Mouse (Mus musculus) limb, embryonic 14.5 days (tissue): ENCODE measurements around the gene Krtap4-7. TPM values are rescaled to one million over a fixed set of nuclear protein-coding genes. Genes with fewer than 3 reads are reported as not detected.
"Not testable (repeated sequence)": the region's sequence is repeated elsewhere in the genome, so short reads cannot be mapped to it uniquely, and the experiment has no call there.

Experiments used
- ATAC-seq: fragments of 200-750 bp; cut with Nextera tagmentation; 2 replicates; pipeline ENCODE4 v1.8.0; 2017; ENCODE audit warnings: low read depth, moderate number of reproducible peaks, moderate TSS enrichment; ENCODE audit not compliant: low FRiP score
- DNase-seq: peaks from one replicate; pipeline ENCODE4 v3.0.0-alpha.2; 2015; ENCODE audit warnings: low spot score
- H3K27ac ChIP-seq: fragments of 300-500 bp; sonication (generic); replicated peaks from 2 replicates; pipeline ENCODE4 v1.5.1; 2014; ENCODE audit warnings: low read depth, mild to moderate bottlenecking, low read length, moderate library complexity, mixed read lengths
- H3K27me3 ChIP-seq: fragments of 300-500 bp; sonication (generic); 2 replicates; pipeline ENCODE4 v1.6.1; 2014; ENCODE audit warnings: low read length, mixed read lengths; ENCODE audit not compliant: control insufficient read depth, insufficient read depth
- H3K36me3 ChIP-seq: fragments of 300-500 bp; sonication (generic); 2 replicates; pipeline ENCODE4 v1.6.1; 2014; ENCODE audit warnings: mild to moderate bottlenecking, low read length, moderate library complexity, mixed read lengths; ENCODE audit not compliant: control insufficient read depth, insufficient read depth
- H3K4me1 ChIP-seq: fragments of 300-500 bp; sonication (generic); 2 replicates; pipeline ENCODE4 v1.6.1; 2014; ENCODE audit warnings: antibody characterized with exemption, low read length, mixed read lengths; ENCODE audit not compliant: control insufficient read depth, insufficient read depth
- H3K4me2 ChIP-seq: fragments of 300-500 bp; sonication (generic); replicated peaks from 2 replicates; pipeline ENCODE4 v1.6.1; 2014; ENCODE audit warnings: low read depth, mild to moderate bottlenecking, low read length, moderate library complexity; ENCODE audit not compliant: severe bottlenecking
- H3K4me3 ChIP-seq: fragments of 300-500 bp; sonication (generic); replicated peaks from 2 replicates; pipeline ENCODE4 v1.5.1; 2014; ENCODE audit warnings: low read length
- H3K9ac ChIP-seq: fragments of 300-500 bp; sonication (generic); 2 replicates; pipeline ENCODE4 v1.6.1; 2014; ENCODE audit warnings: mild to moderate bottlenecking, low read depth, low read length, moderate library complexity; ENCODE audit not compliant: severe bottlenecking
- H3K9me3 ChIP-seq: fragments of 300-500 bp; sonication (generic); 2 replicates; pipeline ENCODE4 v1.6.1; 2016; ENCODE audit warnings: low read length; ENCODE audit not compliant: control insufficient read depth
- POLR2A ChIP-seq: fragments of 200-500 bp; IDR thresholded peaks from 2 replicates; pipeline ENCODE4 v1.8.0; 2012; ENCODE audit warnings: inconsistent platforms, mild to moderate bottlenecking, moderate library complexity, borderline replicate concordance; ENCODE audit not compliant: insufficient read depth, insufficient read length; ENCODE audit errors: extremely low read depth
- WGBS: fragments of 180-500 bp; shearing (Covaris S2); extraction: QIAGEN DNeasy Blood & Tissue Kit; methylation state at CpG from one replicate; pipeline ENCODE4 v1.1.7; 2014; 5-methylcytosine and 5-hydroxymethylcytosine counted together
- polyA plus RNA-seq, 2 experiments: library from polyadenylated mRNA; depleted of rRNA in 1 of 2; stranded (reverse) in 1 of 2; unstranded in 1 of 2; fragments of >200 nt; fragmentation: Nextera tagmentation in 1 of 2; extraction: Ambion mirVana in 1 of 2; gene quantifications; 2 replicates each; pipeline versions ENCODE4 v1.2.1 to v1.2.3; 2012 to 2014

Gene Krtap4-7
- not detected in 2 replicates for polyA plus RNA-seq (2012; rRNA removed)
- not detected in 2 replicates for polyA plus RNA-seq (2014; fragmentation: Nextera tagmentation; extraction: Ambion mirVana)

- H3K36me3 ChIP-seq, H3K4me1 ChIP-seq, H3K27me3 ChIP-seq, ATAC-seq, H3K27ac ChIP-seq, H3K4me3 ChIP-seq, H3K4me2 ChIP-seq, DNase-seq, H3K9ac ChIP-seq, H3K9me3 ChIP-seq: not testable (repeated sequence)
- WGBS = 82% methylated on average over 9 of the region's 9 CpGs
These were observed at the start of gene Krtap4-7 for GRCm38 (mm10) chr11:99643635-99644139. TSS of gene Krtap4-7 (minus strand) at chr11:99644089.

DNA sequence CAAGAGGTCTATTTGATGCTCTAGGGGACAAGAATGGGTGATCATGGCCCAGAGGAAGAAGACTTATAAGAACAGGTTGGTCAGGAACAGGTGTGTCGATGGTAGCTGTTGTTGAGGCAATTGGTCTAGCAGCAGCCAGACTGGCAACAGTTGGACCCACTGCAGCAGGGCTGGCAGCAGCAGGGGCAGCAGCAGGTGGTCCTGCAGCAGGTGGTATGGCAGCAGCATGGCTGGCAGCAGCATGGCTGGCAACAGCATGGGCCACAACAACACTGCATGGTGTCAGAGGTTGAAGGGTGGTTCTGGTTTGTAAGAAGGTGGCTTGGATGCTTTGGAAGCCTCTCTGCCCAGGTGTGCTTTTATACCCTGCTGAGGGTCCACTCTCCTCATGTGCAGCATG lies 46.6 kb upstream of the Krtap4-7 start, which contains the start of gene Gm14190:
Gm14190 (minus strand) TSS at position 278 of the 400 bp plus-strand sequence.
- no peak within 1 kb of the TSS for H3K27ac ChIP-seq
- no peaks in the 10 kb centered on the region for H3K4me1 ChIP-seq
- no peaks in the 10 kb centered on the region for H3K36me3 ChIP-seq
- no peak for TF ChIP-seq POLR2A
- H3K4me2 ChIP-seq = no peak within 1 kb of the TSS
- DNase-seq (no peak), ATAC-seq (no peak)
- H3K27me3 ChIP-seq = no peaks in the 10 kb centered on the region
- no peaks in the 10 kb centered on the region for H3K9me3 ChIP-seq
- H3K4me3 ChIP-seq = no peak within 1 kb of the TSS
- 88% methylated on average over 1 of the region's 1 CpGs for WGBS
- no peak within 1 kb of the TSS for H3K9ac ChIP-seq

DNA sequence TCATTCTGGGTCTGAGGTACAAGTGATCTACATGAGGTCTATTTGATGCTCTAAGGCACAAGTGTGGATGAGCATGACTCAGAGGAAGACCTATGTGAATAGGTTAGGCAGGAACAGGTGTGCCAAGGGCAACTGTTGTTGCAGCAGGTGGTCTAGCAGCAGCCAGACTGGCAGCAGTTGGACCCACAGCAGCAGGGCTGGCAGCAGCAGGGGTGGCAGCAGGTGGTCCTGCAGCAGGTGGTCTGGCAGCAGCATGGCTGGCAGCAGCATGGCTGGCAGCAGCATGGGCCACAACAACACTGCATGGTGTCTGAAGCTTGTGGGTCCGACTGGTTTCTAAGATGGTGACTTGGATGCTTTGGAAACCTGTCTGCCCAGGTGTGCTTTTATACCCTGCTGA lies 41.3 kb upstream of the Krtap4-7 start:
- not testable (repeated sequence) for H3K4me3 ChIP-seq, H3K9ac ChIP-seq, H3K9me3 ChIP-seq, ATAC-seq, H3K4me1 ChIP-seq, DNase-seq, H3K4me2 ChIP-seq, H3K27ac ChIP-seq, H3K36me3 ChIP-seq, H3K27me3 ChIP-seq
- WGBS = 84% methylated on average over 1 of the region's 1 CpGs

DNA sequence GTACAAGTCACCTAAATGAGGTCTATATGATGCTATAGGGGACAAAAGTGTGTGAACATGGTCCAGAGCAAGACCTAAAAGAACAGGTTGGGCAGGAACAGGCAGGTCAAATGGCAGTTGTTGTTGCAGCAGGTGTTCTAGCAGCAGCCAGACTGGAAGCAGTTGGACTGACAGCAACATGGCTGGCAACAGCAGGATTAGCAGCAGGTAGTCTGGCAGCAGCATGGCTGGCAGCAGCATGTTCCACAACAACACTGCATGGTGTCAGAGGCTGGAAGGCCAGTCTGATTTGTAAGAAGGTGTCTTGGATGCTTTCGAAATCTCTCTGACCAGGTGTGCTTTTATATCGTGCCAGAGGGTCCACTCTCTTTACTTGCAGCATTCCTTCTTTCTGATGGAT lies 39.6 kb upstream of the Krtap4-7 start:
- no peak for TF ChIP-seq POLR2A
- ATAC-seq = no peak

DNA sequence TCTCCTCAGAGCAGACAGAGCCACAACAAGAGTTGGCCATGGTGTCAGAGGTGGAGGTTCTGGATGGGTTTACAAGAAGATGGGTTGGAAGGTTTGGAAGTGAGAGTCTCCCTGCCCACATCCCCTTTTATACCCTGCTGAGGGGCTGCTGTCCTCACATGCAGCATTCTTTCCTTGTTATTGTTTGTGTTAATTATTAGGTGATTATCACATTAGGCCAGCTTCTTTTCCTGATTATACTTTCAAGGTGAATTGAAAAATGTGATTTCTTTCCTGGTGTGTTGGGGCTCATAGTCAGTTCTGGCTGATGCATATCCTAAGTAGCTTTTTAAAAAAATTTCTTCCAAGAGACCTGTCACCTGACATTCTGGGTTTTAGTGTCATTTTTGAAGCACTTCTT lies 22.0 kb upstream of the Krtap4-7 start, which contains the start of gene Krtap4-6:
Krtap4-6 (minus strand) TSS at position 101 of the 400 bp plus-strand sequence.
- no peak for TF ChIP-seq POLR2A
- H3K4me2 ChIP-seq = no peak within 1 kb of the TSS
- H3K27me3 ChIP-seq = no peaks in the 10 kb centered on the region
- no peak for ATAC-seq
- no peaks in the 10 kb centered on the region for H3K9me3 ChIP-seq
- no peak within 1 kb of the TSS for H3K27ac ChIP-seq
- no peak for DNase-seq
- no peak within 1 kb of the TSS for H3K9ac ChIP-seq
- no peaks in the 10 kb centered on the region for H3K36me3 ChIP-seq
- H3K4me3 ChIP-seq = no peak within 1 kb of the TSS
- no peaks in the 10 kb centered on the region for H3K4me1 ChIP-seq

More for the DNA sequence above, 39.6 kb upstream of the Krtap4-7 start:
- no peaks in the 10 kb centered on the region for H3K4me1 ChIP-seq
- H3K4me2 ChIP-seq = no peak overlapping the region
- no peaks in the 10 kb centered on the region for H3K36me3 ChIP-seq
- no peaks in the 10 kb centered on the region for H3K27me3 ChIP-seq
- H3K27ac ChIP-seq = no peak overlapping the region
- H3K9me3 ChIP-seq = no peaks in the 10 kb centered on the region
- WGBS = 84% methylated on average over 2 of the region's 2 CpGs
- no peak for DNase-seq
- H3K4me3 ChIP-seq = no peak overlapping the region
- no peak overlapping the region for H3K9ac ChIP-seq

- Histone ChIP-seq H3K36me3 (no peaks in the 10 kb centered on the region), H3K27me3 (no peaks in the 10 kb centered on the region), H3K4me2 (no peak overlapping the region), H3K9ac (no peak overlapping the region), H3K4me3 (no peak overlapping the region), H3K27ac (no peak overlapping the region), H3K4me1 (no peaks in the 10 kb centered on the region), H3K9me3 (no peaks in the 10 kb centered on the region)
- DNase-seq = no peak
- no peak for ATAC-seq
- WGBS = 83% methylated on average over 10 of the region's 10 CpGs
- no peak for TF ChIP-seq POLR2A
These were observed 18.9 kb upstream of the Krtap4-7 start for GRCm38 (mm10) chr11:99662802-99663201.
